Mouse (Mus musculus) cerebellum, postnatal 36 days (tissue): ENCODE results near the gene 1700069L16Rik.

ENCODE experiments used
- DNase-seq, 2 experiments: peaks; one replicate each; pipeline ENCODE4 v3.0.0; 2021 to 2022; ENCODE audit warnings: mixed read lengths in 2 of 2

Gene 1700069L16Rik

DNA sequence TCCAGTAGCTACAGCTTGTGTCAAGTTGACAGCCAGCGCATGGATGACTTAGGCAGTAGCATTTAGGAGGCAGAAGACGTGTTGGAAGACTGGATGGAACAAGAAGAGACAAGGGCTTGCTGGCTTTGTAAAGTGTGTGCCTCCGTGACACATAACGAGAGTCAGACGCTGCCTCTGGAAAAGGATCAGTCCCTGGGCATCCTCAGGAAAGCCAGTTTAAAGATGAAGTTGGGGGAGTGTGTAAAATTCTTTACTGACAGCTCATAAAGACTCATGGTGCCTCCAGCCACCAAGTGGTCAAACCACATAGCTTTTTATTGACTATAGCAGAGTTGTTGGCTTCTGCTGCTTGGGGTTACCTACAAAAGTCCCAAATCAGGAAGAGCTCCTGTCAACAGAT, 39.1 kb downstream of the 1700069L16Rik start:
- no peak for DNase-seq

DNA sequence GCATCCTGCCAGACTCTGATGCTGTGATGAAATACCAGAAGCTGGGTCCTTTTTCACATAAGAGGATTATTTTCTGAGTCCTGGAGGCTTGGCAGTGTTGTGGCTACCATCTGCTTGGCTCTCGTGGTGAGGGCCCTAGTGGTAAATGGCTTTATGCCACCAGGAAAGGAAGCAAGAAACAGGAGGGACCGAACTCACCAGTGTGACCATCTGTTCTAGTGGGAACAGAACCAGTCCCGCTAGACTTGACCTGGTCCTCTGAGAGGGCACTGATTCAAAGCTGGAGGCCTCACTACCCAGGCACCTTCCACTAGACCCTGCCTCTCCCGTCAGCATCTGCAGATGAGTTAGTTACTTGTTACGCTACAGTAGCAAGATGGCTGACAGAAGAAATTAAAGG, 41.3 kb downstream of the 1700069L16Rik start:
- peak; percentile 81 to 83 for DNase-seq

DNA sequence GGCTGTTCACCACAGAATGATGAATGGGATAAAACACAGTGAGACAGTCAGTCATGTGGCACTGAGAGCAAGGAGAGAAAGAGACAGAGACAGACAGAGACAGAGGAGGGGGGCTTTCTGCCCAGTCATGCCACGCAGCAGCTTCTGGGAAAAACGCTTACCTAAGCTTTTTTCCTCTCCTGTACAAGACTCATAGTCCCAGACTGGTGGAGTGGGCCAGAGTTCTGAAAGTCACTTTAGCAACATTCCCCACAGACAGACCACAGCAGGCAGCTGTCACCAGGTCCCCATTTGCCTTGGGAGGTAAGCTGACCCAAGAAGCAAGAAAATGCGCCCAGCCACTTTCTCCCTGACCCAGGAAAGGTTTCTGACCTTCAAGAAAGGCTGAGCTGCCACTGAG, 42.1 kb downstream of the 1700069L16Rik start:
- no peak for DNase-seq

DNA sequence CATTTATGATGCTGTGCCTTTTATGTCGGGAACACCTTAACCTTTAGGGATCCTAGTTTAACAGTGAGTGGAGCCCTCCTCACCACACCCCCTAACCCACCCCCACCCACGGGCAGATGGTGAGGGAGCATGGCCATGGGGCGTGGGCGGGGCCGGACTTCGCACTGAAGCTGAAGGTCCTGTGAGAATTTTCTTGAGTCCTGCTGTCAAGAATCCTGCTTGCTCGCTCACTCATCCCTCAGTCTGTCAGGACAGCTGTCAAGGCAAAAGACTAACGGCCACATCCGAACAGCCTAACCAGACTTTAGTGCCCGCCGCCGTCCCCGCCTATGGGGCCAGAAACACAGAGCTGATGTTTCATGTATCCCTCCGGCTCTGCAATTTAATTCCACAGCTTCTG, 43.4 kb downstream of the 1700069L16Rik start:
- DNase-seq: peak in 1 of 2 experiments; percentile 50

DNA sequence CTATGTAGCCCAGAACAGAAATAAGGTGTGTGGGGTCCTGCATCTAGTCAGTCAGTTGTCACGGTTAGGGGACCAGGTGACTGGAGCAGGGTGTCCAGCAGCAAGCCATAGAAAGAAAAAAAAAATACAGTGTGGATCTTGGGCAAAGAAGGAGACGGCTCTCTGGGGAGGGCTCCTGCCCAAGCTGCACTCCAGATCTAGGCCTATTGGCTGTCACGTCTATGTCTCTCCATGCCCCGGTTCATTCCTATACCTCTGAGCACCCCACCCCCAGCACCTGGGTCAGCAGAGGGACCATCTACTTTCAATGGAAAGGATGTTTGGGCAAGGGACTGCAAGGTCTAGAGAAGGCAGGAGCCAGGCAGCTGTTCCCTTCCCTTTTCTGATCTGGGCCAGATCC, 45.1 kb downstream of the 1700069L16Rik start:
- no peak for DNase-seq

DNA sequence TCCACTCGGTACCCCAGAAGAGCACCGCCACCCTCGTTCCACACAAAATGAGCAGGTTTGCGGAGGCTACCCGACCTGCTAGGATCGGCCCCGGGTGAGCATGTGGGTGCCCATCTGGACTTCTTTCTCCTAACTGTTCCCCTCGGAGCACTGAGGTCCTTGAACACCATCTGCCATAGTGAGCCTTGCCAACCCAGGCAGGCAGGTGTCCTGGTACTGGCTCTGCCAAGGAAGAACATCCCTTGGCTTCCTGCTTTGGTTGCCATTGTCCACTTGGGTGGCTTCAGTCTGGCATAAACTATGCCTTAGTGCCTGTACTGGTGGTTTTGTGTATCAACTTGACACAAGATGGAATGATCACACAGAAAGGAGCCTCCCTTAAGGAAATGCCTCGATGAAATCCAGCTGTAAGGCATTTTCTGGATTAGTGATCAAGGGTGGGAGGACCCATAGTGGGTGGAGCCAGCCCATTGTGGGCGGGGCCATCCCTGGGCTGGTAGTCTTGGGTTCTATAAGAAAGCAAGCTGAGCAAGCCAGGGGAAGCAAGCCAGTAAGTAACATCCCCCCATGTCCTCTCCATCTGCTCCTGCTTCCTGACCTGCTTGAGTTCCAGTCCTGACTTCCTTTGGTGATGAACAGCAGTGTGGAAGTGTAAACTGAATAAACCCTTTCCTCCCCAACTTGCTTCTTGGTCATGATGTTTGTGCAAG, 45.7 kb downstream of the 1700069L16Rik start:
- peak; percentile 96 to 98 for DNase-seq

DNA sequence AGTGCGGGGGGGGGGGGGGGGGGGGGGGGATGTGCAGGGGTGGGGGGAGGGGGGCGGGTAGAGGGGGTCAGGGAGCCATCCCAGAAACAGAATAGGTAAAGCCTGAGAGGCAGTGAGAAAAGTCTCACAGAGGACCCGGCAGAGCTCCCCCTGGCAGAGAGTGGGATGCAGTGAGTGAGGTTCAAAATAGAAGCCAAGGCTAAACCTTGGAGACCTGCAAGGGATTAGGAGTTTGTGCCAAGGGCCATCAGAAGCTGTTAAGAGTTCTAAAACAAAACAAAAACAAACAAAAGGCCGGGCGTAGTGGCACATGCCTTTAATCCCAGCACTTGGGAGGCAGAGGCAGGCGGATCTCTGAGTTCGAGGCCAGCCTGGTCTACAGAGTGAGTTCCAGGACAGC, 47.0 kb downstream of the 1700069L16Rik start:
- DNase-seq: no peak

DNA sequence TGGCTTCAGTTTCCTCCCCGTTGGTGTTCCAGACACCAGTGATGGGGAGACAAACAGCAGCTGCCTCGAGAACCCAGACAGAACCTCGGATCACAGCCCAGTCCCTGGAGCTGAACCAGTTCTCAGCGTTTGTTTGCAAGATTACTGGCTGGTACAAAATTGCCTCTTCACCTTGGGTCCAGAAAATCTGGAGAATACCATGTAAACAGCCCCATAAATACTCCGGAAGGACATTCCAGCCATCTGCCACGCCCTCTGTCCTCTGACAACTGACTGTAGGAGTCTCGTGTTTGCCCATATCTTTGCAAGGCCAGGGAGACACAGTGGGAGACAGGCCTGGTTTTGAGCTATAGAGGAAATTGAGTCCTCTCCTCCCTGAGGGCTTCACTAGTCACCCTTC, 49.7 kb downstream of the 1700069L16Rik start:
- peak in 1 of 2 experiments; percentile 33 for DNase-seq

DNA sequence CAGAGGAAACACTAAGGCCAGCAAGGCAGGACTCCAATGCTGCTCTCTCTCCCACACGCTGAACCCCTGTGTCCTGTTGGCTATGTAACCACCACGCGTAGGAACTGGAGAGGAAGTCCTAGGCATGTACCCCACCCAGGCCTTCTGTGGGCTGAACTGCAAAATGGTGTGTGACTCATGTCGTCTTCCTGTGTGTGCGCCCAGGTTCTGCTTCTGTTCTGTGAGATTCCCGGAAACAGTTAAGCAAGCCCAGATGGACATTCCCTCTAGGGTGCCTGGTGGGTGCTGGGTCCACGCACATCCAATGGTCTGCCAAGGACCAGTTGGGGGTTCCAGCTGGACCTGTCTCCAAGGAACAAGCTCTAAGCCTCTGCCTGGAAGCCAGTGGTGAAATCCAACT, 52.1 kb downstream of the 1700069L16Rik start:
- no peak for DNase-seq

DNA sequence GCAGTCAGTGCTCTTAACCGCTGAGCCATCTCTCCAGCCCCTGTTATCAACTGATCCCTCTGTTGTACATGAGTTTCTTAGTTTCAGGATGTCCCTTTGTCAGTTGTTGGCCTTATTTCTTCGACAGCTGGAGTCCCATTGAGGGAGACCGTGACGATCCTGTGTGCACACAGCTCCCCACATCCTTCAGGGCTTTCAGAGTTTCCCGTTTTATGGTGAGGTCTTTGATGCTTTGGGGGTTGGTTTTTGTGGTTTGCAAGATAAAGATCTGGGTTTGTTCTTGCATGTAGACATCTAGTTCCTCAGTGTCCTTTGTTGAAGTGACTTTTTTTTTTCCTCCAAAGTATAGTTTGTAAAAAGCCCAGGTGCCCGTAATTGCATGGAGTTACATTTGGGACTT, 54.0 kb downstream of the 1700069L16Rik start:
- no peak for DNase-seq

DNA sequence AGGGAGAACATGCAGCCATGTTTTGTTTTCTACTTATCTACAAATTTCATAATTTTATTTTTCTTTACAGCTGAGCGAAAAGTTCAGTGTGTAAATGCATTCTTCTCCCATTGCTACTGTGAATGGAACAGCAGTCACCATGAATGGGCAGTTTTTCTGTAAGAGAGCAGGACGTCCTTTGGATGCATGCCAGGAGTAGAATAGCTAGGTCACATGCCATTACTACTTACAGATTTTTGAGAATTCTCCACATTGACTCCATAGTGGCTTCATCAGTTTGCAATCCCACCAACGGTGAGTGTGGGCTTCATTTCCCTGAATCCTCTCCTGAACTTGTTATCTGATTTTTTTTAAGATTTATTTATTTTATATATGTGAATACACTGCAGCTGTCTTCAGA, 54.5 kb downstream of the 1700069L16Rik start:
- no peak for DNase-seq

DNA sequence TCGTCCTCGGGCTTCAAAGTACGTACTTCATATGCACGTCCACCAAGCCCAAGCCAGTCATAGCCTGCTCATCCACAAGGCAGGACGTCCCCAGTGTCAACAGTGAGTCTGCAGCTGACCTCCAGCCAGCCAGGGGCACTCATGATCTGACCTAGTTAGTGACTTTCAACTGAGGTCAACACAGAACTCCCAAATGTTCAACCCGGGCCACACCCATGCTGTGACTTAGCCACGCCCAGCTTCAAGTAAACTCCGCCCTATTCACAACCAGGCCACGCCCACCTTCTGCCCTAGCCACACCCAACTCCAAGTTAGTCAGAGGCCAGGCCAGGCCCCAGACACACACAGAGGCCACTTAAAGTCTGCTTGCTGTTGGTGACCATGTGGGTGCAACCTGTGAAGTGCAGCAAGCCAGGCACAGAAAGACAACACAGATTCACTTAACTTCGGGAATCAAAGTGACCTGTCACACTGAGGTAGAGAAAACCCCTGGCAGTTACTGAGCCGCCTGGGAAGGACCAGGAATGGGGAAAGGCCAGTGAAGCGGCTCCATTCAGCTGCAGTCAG, 59.9 kb downstream of the 1700069L16Rik start:
- DNase-seq: no peak

DNA sequence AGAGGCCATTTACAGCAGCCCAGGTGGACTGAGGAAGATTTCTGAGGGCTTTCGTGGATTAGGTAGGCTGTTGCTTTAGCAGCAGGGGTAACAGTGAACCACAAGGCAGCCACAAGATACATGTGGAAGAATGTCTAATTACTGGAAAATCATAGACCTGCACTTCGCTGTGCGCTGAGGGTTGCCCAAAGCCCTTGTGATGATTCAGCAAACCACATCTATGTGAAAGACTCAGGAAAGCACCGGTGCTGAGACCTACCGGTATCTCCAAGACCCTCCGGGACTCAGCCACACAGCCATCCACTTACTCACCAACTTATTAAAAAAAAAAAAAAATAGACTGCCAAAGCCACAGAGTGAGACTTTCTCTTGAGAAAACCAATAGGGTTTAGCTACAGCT, 60.4 kb downstream of the 1700069L16Rik start:
- DNase-seq: no peak

DNA sequence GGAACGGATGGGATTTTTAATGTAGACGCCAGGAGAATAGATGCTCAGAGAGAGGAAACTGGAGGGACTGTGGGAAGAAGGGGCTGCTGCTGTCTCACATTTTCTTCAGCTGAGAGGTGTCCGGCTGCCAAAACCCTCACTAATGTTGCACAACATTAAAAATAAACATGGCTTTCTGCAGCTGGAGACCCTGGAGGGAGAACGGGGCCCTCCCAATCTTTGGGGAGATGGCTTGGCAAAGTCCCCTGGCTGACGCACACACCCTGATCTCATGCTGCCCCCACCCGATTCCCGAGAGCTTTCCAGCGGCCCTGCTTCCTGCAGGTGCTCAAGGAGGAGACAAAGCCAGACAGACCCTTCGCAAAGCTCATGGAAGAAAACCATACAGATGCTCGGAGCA, 63.7 kb downstream of the 1700069L16Rik start:
- no peak for DNase-seq

DNA sequence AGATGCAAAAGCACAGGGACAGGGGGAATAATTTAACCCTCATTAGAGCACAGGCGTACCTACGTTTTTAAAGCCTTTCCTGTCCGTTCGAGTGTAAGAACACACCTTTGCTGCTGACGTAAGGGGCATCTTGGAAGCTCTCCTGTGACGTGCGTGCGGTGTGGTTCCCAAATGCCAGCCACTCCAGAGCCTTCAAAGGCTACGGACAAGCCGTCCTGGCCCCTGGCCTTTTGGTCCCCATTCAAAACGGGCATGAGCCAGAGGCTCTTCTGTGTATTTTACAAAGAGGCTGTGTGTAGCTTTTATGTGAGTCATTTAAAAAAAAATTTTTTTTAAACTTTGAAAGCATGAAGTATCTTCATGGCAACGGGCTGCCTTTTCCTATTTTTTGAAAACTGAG, 69.8 kb downstream of the 1700069L16Rik start:
- no peak for DNase-seq

DNA sequence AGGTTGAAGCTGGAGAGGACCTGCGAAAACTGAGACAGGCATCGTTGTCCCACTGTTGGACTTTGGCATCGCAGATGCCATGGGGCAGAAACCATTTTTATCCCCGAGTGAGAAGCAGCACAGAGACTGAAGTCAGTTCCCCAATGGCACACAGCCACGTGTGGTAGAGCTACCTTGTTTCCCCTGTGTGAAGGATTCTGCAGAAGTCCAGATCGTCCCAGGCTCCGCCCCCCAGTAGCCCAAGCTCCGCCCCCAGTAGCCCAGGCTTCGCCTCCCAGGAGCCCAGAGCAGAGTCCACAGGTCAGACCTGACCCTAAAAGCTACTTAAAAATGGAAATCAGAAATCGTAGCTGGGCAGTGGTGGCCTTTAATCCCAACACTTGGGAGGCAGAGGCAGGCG, 70.4 kb downstream of the 1700069L16Rik start:
- no peak for DNase-seq

DNA sequence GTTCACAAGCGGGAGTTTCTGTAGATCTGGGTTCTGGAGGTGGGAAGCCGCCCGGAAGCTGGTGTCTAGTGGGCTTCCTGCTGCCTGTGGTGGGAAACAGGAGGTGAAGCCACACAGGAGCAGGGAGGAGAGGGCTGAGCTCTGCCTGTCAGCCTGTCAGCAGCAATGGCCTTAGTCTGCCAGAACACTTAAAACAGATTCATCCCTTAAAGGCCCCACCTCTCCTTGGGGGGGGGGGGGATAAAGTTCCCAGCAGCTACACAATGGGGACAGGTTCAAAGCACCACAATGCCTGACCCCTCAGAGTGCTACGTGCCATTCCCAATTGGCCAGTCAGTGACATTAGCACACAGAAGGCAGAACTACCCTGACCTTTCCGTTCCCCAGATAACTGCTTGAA, 72.4 kb downstream of the 1700069L16Rik start:
- DNase-seq: no peak

DNA sequence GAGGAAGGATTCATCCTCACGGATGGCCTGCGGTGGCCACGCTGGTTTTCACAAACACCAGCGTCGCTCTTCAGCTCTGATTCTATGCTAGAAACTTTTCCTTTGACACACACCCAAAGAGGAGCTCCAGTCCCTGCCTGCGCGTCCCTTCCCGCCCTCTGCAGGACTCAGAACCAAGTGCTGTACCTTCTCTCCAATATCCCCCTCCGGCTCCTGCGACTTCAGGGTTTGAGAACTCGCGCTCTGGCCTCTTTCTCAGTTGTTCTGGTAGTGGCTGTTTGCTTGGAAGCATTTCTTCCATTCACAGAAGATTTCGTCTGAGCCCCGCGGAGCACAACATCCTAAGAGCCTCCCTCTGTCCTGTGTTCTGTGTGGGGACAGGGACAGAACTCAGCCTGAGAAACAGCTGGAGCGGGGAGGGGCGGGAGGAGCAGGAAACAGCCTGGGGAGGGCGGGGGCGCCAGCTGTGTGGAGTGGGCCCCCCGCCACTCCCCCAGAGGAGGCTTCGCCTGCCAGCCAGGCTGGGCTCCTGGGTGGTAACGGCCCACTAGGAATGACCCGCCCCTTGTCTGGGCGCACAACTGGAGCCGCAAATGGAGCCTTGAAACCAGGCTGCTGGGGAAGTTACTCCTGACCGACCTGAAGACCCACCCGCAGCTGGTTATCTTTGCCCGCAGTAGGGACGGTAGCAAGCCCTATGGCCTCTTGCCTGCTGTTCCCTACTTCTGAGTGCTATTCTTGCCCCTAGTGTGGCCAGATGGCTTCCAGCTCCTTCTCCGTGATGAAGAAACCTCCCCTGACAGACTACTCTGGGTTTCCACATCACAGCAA, 74.3 kb downstream of the 1700069L16Rik start, which contains the start of gene Cmklr1:
Cmklr1 (minus strand) TSS at position 392 of the 831 bp plus-strand sequence.
- DNase-seq: no peak

DNA sequence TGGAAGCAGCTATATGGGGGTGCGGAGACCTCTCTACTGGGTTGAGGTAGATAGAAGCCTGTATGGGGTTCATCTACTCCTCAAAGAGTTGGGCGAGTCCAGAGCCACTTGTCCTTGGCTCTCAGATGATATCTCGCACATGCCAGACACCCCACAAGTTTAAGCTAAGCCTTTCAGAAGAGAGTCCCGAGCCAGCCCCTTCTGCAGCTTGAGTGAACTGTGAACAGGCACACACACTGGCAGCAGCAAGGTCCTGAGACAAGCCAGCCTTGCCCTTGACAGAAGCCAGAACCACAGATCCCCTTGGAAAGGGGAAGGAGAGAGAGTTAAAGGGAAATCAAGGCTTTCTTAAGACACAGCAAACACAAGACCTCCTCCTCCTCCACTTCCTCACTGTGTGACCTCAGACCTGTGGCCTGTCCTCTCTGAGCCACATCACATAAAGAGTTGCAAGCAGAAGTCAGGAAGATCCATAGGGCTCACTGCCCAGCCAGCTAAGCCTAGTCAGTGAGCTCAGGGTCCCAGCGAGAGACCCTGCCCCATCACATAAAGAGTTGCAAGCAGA, 75.8 kb downstream of the 1700069L16Rik start:
- no peak for DNase-seq

DNA sequence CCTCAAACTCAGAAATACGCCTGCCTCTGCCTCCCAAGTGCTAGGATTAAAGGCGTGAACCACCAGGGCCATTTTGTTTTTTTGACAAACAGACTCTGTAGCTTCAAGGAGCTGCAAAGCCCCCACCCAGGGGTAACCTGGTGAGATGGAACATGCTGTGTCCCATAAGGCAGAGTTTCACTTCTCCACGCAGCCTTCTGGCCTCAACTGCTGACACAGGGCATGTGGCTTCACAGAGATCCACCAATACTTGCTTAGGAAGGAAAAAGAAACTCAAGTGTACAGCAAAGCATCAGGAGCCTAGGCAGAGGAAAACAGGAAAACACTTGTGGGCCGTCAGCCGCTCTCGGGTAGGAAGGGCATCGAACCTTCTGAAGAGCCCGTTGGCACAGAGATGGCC, 77.4 kb downstream of the 1700069L16Rik start:
- DNase-seq: no peak

DNA sequence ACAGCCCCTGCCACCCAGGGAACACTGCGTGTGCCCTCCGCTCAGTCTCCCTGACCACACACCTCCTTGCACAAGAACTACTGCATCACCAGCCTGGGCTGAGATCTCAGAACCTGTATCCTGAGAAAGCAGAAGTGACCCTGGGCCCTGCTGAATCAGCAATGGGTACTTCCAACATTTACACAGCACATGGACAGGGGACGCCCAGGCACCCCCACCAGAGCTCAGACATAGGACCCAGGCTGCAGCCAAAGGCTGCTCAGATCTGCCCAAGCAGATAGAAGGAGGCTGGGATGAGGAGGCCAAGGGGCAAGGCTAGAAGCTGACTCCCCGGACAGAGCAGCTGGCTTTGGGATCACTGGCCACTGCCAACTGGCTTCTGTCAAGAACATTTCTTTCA, 80.1 kb downstream of the 1700069L16Rik start:
- no peak for DNase-seq

DNA sequence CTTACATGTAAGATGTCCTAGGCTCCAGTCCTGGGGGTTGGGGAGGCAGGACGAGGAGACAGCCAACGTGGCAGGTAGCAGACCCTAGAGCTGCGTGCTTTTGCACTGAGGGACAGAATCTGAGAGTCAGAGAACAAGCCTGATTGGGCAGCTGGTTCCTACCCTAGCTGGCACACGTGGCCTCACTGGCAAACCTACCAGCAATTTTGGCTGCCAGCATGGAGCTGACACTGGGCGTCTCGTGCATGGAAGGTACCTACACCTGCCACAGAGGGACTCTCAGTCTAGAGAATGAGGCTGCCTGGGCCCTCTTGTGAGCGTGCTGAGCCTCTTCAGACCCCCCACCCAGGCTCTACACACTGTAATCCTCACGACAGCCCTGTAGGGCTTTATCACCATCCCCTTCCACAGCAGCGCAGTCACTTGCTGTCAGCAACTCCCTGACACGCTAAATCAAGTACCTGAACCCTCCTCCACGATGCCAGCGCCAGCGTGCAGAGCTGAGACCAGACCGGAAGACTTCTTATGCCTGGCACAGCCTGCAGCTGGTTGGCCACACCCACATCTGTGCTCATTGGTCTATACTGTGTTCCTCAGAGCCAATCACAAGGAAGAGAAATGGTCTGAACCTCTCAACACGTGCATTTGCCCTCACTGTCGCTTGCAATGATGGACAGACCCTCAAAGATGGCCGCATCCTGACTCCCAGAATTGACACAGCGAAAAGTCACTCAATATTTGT, 81.3 kb downstream of the 1700069L16Rik start:
- peak; percentile 72 to 80 for DNase-seq
